Mouse (Mus musculus) kidney, adult 2 months (tissue): ENCODE measurements around the gene Doc2a.

ENCODE experiments used
- CTCF ChIP-seq: fragments of 200-500 bp; conservative IDR thresholded peaks from 2 replicates; pipeline ENCODE4 v1.5.1; 2011; ENCODE audit warnings: low read depth, mild to moderate bottlenecking, control low read depth, low read length, moderate library complexity, mixed read lengths; ENCODE audit not compliant: insufficient read depth, insufficient read length
- POLR2A ChIP-seq: fragments of 200-500 bp; IDR thresholded peaks from one replicate; pipeline ENCODE4 v1.6.1; 2011; ENCODE audit warnings: low read depth, low read length, control low read depth

GRCm38 (mm10) chr7:126868003-126868402 lies 20.8 kb downstream of the Doc2a start:
- TF ChIP-seq CTCF (no peak), POLR2A (no peak)
